8 mouse cellular contexts compared by ENCODE assay signal in the genomic region with DNA sequence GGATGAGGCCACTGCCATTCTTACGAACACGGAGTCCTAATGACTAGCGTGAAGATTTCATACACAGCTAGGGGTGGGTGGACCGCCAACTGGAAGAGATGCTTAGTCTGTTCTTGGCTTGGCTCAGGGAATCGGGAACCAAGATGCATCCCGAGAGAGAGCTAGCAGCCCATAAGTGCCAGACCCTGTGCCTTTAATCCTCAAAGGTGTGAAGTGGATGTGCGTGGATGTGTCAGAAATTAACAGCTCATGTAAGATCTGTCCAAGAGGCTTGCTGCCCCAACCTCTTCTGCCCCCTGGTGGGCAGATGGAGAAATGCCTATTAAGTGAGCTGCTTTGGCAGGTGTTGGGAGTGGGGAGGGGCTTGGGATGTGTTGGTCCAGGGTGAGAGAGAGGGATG. TPM values are rescaled to one million over a fixed set of nuclear protein-coding genes. Genes with fewer than 3 reads are reported as not detected.
DNase-seq lines count a peak whose midpoint lies in the region; ATAC-seq and TF ChIP-seq lines count a peak whose summit lies in the region.

No protein-coding gene starts in this region.

- H3K27ac ChIP-seq in kidney, embryonic 15.5 days, result no peak overlapping the region
- H3K27ac ChIP-seq in bone marrow macrophage, adult 2 months (ENCODE audit: insufficient read depth, low read depth, low read length), result no peak overlapping the region

- no peak overlapping the region for H3K9ac ChIP-seq in kidney, embryonic 15.5 days

- peak; percentile 72 for DNase-seq in kidney, adult 18-20 months
- peak; percentile 62 for DNase-seq in ES-CJ7 (ENCODE audit: low read depth, low spot score)
- peak; percentile 58 for DNase-seq in forelimb bud, embryonic 11.5 days (ENCODE audit: low read depth, low spot score)
- peak; percentile 68 to 75 for DNase-seq in kidney, postnatal 25 days
- peak; percentile 73 for DNase-seq in mesoderm, embryonic 11.5 days (ENCODE audit: low read depth, low spot score)

- no peak for TF ChIP-seq POLR2A in bone marrow macrophage, adult 2 months (IDR thresholded peaks at IDR 0.05; ENCODE audit: borderline replicate concordance, low read depth, low read length)

- H3K27me3 ChIP-seq in kidney, embryonic 15.5 days, result peaks cover 20% of the 10 kb centered on the region

- no peak overlapping the region for H3K4me2 ChIP-seq in kidney, embryonic 15.5 days

- no peaks in the 10 kb centered on the region for H3K4me1 ChIP-seq in kidney, embryonic 15.5 days
- H3K4me1 ChIP-seq in bone marrow macrophage, adult 2 months (ENCODE audit: control insufficient read depth, insufficient read depth, low read length), result peaks cover 8% of the 10 kb centered on the region

- H3K9me3 ChIP-seq in kidney, embryonic 15.5 days (replicated peaks), result no peaks in the 10 kb centered on the region

- TF ChIP-seq CTCF in bone marrow macrophage, adult 2 months (IDR thresholded peaks at IDR 0.05; ENCODE audit: low read depth, low read length), result peak; percentile 80

- no peak for ATAC-seq in kidney, embryonic 15.5 days (replicated peaks; ENCODE audit: low FRiP score)
- ATAC-seq in inflammation-experienced regulatory T-cells, adult 6 months, result no peak

- WGBS in kidney, embryonic 15.5 days, result 56% methylated on average over 7 of the region's 7 CpGs

- H3K4me3 ChIP-seq in kidney, embryonic 15.5 days (replicated peaks), result no peak overlapping the region
- H3K4me3 ChIP-seq in bone marrow macrophage, adult 2 months (ENCODE audit: insufficient read depth, low read length), result no peak overlapping the region

- H3K36me3 ChIP-seq in kidney, embryonic 15.5 days, result no peaks in the 10 kb centered on the region

RNA-seq across cellular contexts. Expression of gene Kcnip3, which starts 20.8 kb away (rescaled TPM):
- polyA plus RNA-seq in kidney, embryonic 15.5 days (2015; fragmentation: Nextera tagmentation; extraction: Ambion mirVana), result 3.5 and 4.0 TPM in 2 replicates
- not detected in 2 replicates for polyA plus RNA-seq in bone marrow macrophage, adult 2 months (2012; ENCODE audit: insufficient read depth, insufficient read length, missing spikeins)
- 1 to 10 TPM in 1 of 3 experiments, not detected in 2; 3.5 TPM for polyA plus RNA-seq in inflammation-experienced regulatory T-cells, adult 6 months (2017; shearing (Covaris generic))

RNA-seq across cellular contexts. Expression of gene Prom2, which starts 40.2 kb away (rescaled TPM):
- 2.0 and 2.2 TPM in 2 replicates for polyA plus RNA-seq in kidney, embryonic 15.5 days (2015; fragmentation: Nextera tagmentation; extraction: Ambion mirVana)
- polyA plus RNA-seq in bone marrow macrophage, adult 2 months (2012; ENCODE audit: insufficient read depth, insufficient read length, missing spikeins), result not detected in 2 replicates
- under 1 TPM in 1 of 3 experiments, not detected in 2; 0.10 TPM for polyA plus RNA-seq in inflammation-experienced regulatory T-cells, adult 6 months (2017; shearing (Covaris generic))

RNA-seq across cellular contexts. Expression of gene Fahd2a, which starts 56.7 kb away (rescaled TPM):
- 26.7 and 34.9 TPM in 2 replicates for polyA plus RNA-seq in kidney, embryonic 15.5 days (2015; fragmentation: Nextera tagmentation; extraction: Ambion mirVana)
- 11.9 and 16.9 TPM in 2 replicates for polyA plus RNA-seq in bone marrow macrophage, adult 2 months (2012; ENCODE audit: insufficient read depth, insufficient read length, missing spikeins)
- polyA plus RNA-seq in inflammation-experienced regulatory T-cells, adult 6 months (2017; shearing (Covaris generic)), result 10 to 100 TPM; 29.3 to 66.5 (median 38.0) TPM
